Mouse (Mus musculus) midbrain, embryonic 11.5 days (tissue): ENCODE measurements around the gene Nostrin. TPM values are rescaled to one million over a fixed set of nuclear protein-coding genes. Genes with fewer than 3 reads are reported as not detected.

ENCODE experiments used
- ATAC-seq: fragments of 200-750 bp; cut with Nextera tagmentation; 2 replicates; pipeline ENCODE4 v1.8.0; 2017; ENCODE audit warnings: moderate TSS enrichment, moderate library complexity; ENCODE audit not compliant: low FRiP score
- DNase-seq: peaks from one replicate; pipeline ENCODE4 v3.0.0; 2015; ENCODE audit warnings: low spot score; ENCODE audit errors: missing footprints
- H3K27ac ChIP-seq: fragments of 300-500 bp; sonication (generic); 2 replicates; pipeline ENCODE4 v1.5.1; 2014; ENCODE audit warnings: low read depth, low read length
- H3K27me3 ChIP-seq: fragments of 300-500 bp; sonication (generic); 2 replicates; pipeline ENCODE4 v1.6.1; 2014; ENCODE audit warnings: mild to moderate bottlenecking, low read length, moderate library complexity, mixed read lengths; ENCODE audit not compliant: control insufficient read depth, insufficient read depth
- H3K36me3 ChIP-seq: fragments of 300-500 bp; sonication (generic); 2 replicates; pipeline ENCODE4 v1.6.1; 2014; ENCODE audit warnings: mild to moderate bottlenecking, low read length, moderate library complexity, mixed read lengths; ENCODE audit not compliant: control insufficient read depth, insufficient read depth
- H3K4me1 ChIP-seq: fragments of 300-500 bp; sonication (generic); 2 replicates; pipeline ENCODE4 v1.6.1; 2014; ENCODE audit warnings: low read length; ENCODE audit not compliant: control insufficient read depth, insufficient read depth
- H3K4me2 ChIP-seq: fragments of 300-500 bp; sonication (generic); 2 replicates; pipeline ENCODE4 v1.6.1; 2014; ENCODE audit warnings: mild to moderate bottlenecking, moderate library complexity
- H3K4me3 ChIP-seq: fragments of 300-500 bp; sonication (generic); 2 replicates; pipeline ENCODE4 v1.5.1; 2014; ENCODE audit warnings: low read depth, low read length
- H3K9ac ChIP-seq: fragments of 300-500 bp; sonication (generic); 2 replicates; pipeline ENCODE4 v1.6.1; 2014; ENCODE audit warnings: low read length
- H3K9me3 ChIP-seq: fragments of 300-500 bp; sonication (generic); 2 replicates; pipeline ENCODE4 v1.6.1; 2016; ENCODE audit warnings: low read length; ENCODE audit not compliant: control insufficient read depth
- WGBS: fragments of 180-500 bp; shearing (Covaris S2); extraction: QIAGEN DNeasy Blood & Tissue Kit; methylation state at CpG from one replicate; pipeline ENCODE4 v1.1.7; 2014; 5-methylcytosine and 5-hydroxymethylcytosine counted together
- polyA plus RNA-seq: library from polyadenylated mRNA; unstranded; fragments of >200 nt; fragmentation: Nextera tagmentation; extraction: Ambion mirVana; gene quantifications from 2 replicates; pipeline ENCODE4 v1.2.1, GENCODE M21; 2014

Gene Nostrin
- polyA plus RNA-seq, 1 experiment from 2014 or later = 1.2 TPM

DNA sequence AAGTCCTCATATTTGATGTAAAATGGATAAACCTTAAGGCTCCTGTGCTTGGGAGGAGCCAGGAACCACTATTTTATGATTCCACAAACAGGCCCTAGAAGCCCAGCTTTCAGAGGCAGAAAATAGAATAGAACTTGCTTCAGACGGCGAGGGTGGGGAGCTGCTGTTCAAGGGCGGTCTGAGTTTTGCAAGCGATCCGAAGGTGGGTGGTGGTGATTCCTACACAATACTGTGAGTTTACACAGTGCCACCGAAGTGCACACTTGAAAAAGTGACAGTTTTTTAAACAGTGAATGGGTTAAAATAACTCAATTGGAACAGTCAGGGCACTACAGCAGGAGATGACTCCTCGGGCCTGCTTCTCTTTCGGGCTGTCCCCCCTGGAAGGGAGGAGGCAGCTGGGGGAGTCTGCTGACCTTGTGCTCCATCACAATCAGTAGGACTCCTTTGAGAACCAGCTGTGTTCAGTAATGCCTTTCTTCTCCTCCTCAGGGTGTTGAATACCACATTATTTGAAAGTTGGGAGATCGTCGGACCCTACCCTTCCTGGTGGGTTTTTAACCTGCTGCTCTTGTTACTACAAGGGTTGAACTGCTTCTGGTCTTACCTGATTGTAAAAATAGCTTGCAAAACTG is 31.0 kb upstream of the Nostrin start:
- no peak for DNase-seq

DNA sequence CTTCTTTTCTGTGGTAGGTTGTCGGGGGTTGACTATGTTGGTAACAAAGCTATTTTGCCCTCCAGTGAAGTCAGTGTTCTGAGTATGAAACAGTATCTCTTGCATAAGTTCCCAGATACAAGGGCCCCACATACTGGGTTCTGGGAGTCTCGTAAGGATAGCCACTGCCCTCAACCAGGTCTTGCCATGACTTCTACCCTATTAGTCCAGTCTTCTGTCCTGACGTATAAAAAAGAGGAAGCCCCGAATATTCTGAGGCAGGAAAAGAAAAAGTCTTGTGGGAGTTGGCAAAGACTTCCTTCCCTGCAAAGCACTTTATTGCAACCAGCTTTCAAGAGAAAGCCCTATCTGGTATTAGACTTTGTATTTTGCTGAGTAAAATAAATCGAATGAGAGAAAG is 26.4 kb upstream of the Nostrin start:
- DNase-seq (no peak), ATAC-seq (no peak)
- Histone ChIP-seq H3K4me2 (no peak overlapping the region), H3K36me3 (no peaks in the 10 kb centered on the region), H3K9me3 (no peaks in the 10 kb centered on the region), H3K27me3 (no peaks in the 10 kb centered on the region), H3K4me3 (no peak overlapping the region), H3K9ac (no peak overlapping the region), H3K4me1 (no peaks in the 10 kb centered on the region; the same call in 1 of the 2 replicates), H3K27ac (no peak overlapping the region)
- 87% methylated on average over 5 of the region's 5 CpGs for WGBS

More for the DNA sequence above, 31.0 kb upstream of the Nostrin start:
- H3K4me1 ChIP-seq = no peaks in the 10 kb centered on the region; the same call in 1 of the 2 replicates
- no peaks in the 10 kb centered on the region for H3K36me3 ChIP-seq
- H3K4me2 ChIP-seq = no peak overlapping the region
- no peaks in the 10 kb centered on the region for H3K9me3 ChIP-seq
- H3K9ac ChIP-seq = no peak overlapping the region
- no peak overlapping the region for H3K27ac ChIP-seq
- 50% methylated on average over 10 of the region's 10 CpGs for WGBS
- no peaks in the 10 kb centered on the region for H3K27me3 ChIP-seq
- no peak overlapping the region for H3K4me3 ChIP-seq
- no peak for ATAC-seq

DNA sequence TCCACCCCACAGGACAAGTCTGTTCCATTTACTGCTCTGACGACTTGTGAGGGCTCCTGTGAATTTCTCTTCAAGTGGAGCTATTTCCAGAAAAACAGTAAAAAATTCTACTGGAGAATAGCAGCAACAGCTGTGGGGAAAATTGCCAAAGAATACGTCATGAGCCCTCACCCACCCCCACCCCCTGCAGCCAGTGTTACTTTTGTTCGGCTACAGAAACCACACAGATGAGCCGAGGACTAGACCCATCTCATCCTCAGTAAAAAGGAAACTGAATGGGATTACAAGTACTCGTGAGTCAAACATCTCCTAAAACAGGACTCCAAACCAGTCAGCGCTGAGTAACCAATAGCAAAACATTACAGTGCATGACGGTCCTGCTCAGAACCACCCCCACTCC is 25.9 kb upstream of the Nostrin start:
- no peaks in the 10 kb centered on the region for H3K36me3 ChIP-seq
- no peaks in the 10 kb centered on the region for H3K27me3 ChIP-seq
- no peak for ATAC-seq
- no peak for DNase-seq
- H3K9me3 ChIP-seq = no peaks in the 10 kb centered on the region
- WGBS = 75% methylated on average over 7 of the region's 7 CpGs
- H3K4me3 ChIP-seq = no peak overlapping the region
- no peak overlapping the region for H3K9ac ChIP-seq
- H3K4me1 ChIP-seq = no peaks in the 10 kb centered on the region; the same call in 1 of the 2 replicates
- no peak overlapping the region for H3K27ac ChIP-seq
- H3K4me2 ChIP-seq = no peak overlapping the region

DNA sequence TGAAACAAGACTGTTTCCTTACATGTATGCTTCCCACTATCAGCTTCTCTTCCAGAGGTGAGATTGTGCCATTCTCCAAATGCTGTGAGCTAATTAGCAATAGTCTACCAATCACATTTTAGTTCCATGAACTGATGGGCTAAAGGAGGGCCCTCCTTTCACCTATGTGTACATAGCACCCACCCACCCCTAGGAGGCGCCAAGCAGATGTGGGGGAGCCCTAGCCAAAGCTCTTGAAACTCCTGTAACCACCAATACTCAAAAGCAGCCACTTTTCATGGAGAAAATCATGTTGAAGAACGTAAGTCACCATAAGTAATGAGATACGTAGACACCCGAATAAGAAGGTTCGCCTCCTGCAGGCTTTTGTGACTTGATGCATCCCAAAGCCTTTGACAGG is 23.0 kb upstream of the Nostrin start:
- no peak overlapping the region for H3K9ac ChIP-seq
- H3K9me3 ChIP-seq = peaks cover 2% of the 10 kb centered on the region; the same call in 1 of the 2 replicates
- ATAC-seq (no peak), DNase-seq (no peak)
- no peaks in the 10 kb centered on the region for H3K27me3 ChIP-seq
- no peak overlapping the region for H3K4me3 ChIP-seq
- no peak overlapping the region for H3K4me2 ChIP-seq
- H3K4me1 ChIP-seq = no peaks in the 10 kb centered on the region
- H3K27ac ChIP-seq = no peak overlapping the region
- H3K36me3 ChIP-seq = peaks cover 3% of the 10 kb centered on the region; the same call in 1 of the 2 replicates
- 89% methylated on average over 5 of the region's 5 CpGs for WGBS

DNA sequence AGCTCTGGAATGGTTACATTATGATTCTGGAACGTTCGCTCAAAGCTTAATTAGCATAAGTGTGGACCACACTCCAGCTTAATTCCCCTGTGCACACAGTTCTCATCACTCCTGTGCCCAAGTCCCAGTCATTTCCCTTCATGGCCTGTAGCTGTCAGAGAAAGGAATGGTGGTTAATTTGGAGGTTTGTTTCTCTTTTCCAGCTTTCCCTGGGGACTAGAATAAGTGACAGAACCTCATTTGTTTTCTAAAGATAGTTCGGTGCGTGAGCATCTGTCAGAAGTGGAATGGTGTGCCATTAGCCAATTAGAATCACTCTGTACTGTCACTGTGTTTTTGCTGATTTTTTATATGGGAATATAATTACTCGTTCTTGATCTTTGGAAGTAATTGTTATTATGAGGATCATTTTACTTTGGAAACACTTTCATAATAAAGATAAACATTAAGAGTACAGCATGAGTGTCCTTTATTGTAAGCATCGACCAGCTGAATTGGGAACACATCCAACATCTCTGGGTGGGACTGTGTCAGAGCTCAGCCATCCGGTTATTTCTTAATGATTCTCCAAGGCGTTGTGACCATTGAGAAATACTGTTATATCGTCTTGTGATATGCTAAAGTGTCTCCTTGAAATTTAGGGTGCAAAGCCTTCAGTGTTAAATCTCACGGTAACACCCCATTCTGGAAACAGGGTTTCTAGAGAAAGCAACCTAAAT is 21.6 kb upstream of the Nostrin start:
- Histone ChIP-seq H3K4me2 (no peak overlapping the region), H3K9ac (no peak overlapping the region), H3K9me3 (peaks cover 2% of the 10 kb centered on the region; the same call in 1 of the 2 replicates), H3K4me3 (no peak overlapping the region), H3K4me1 (no peaks in the 10 kb centered on the region), H3K27me3 (no peaks in the 10 kb centered on the region), H3K36me3 (peaks cover 3% of the 10 kb centered on the region; the same call in 1 of the 2 replicates), H3K27ac (no peak overlapping the region)
- ATAC-seq (no peak), DNase-seq (no peak)
- WGBS = 92% methylated on average over 10 of the region's 10 CpGs

DNA sequence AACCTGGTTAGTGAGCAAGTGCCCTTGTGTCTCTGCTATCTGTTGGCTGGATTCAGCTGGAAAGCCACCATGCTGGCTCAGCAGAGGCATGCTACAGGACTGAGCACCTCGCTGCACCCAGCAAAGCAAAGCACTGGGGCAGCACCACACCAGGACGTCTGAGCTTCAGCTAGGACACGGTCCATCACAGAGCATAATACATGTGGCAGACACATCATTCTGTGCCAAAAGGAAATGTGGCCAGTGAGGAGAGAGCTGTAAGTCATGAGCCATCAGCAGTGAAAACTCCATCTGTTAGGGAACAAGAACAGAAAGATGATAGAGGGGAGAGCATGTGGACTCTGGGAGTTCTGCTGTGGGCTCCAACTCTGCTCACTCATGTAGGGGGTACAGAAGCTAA is 19.7 kb upstream of the Nostrin start:
- H3K4me2 ChIP-seq = no peak overlapping the region
- ATAC-seq (no peak), DNase-seq (no peak)
- peaks cover 2% of the 10 kb centered on the region; the same call in 1 of the 2 replicates for H3K9me3 ChIP-seq
- WGBS = 90% methylated on average over 3 of the region's 3 CpGs
- no peaks in the 10 kb centered on the region for H3K27me3 ChIP-seq
- H3K9ac ChIP-seq = no peak overlapping the region
- H3K27ac ChIP-seq = no peak overlapping the region
- peaks cover 3% of the 10 kb centered on the region; the same call in 1 of the 2 replicates for H3K36me3 ChIP-seq
- H3K4me3 ChIP-seq = no peak overlapping the region
- no peaks in the 10 kb centered on the region for H3K4me1 ChIP-seq

DNA sequence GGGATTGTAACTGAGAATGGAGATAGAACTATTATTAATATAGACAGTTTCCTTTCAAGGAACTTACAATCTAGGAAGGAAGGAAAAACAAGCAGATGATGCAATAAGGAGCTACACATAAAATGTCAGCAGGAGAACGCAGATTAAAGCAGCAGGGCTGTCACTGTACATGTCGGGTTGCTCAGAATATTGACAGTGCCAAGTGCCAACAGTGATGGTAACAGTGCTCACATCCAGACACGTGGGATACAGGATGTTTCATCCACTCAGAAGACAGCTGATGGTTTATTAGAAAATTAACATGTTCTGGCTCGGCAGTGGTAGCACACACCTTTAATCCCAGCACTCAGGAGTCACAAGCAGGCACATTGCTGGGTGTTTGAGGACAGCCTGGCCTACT is 18.8 kb upstream of the Nostrin start:
- Histone ChIP-seq H3K9ac (no peak overlapping the region), H3K36me3 (peaks cover 3% of the 10 kb centered on the region; the same call in 1 of the 2 replicates), H3K4me2 (no peak overlapping the region), H3K4me3 (no peak overlapping the region), H3K27ac (no peak overlapping the region), H3K9me3 (peaks cover 2% of the 10 kb centered on the region; the same call in 1 of the 2 replicates), H3K4me1 (no peaks in the 10 kb centered on the region), H3K27me3 (no peaks in the 10 kb centered on the region)
- WGBS = 86% methylated on average over 4 of the region's 4 CpGs
- no peak for DNase-seq
- ATAC-seq = no peak

DNA sequence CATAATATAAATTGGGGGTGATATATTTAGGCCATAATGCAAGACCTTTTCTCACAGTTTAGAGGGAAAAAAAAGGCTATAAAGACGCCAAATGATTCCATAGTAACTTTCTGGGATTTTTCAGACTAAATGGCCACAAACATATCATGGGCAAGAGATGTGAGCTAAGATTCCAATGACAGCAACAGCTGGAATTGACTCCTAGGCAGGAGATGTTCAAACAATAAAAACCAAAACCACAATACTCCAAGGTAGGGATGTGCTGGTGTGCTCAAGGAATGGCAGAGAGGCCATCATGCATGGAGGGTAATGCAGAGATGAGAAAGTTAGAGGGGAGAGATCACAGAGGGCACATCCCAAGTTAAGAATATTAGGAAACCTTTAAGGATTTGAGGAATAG is 16.6 kb upstream of the Nostrin start:
- H3K4me1 ChIP-seq = no peaks in the 10 kb centered on the region
- H3K4me3 ChIP-seq = no peak overlapping the region
- ATAC-seq = no peak
- peaks cover 2% of the 10 kb centered on the region; the same call in 1 of the 2 replicates for H3K9me3 ChIP-seq
- 83% methylated on average over 1 of the region's 1 CpGs for WGBS
- no peak for DNase-seq
- no peak overlapping the region for H3K4me2 ChIP-seq
- peaks cover 3% of the 10 kb centered on the region; the same call in 1 of the 2 replicates for H3K36me3 ChIP-seq
- H3K9ac ChIP-seq = no peak overlapping the region
- no peaks in the 10 kb centered on the region for H3K27me3 ChIP-seq
- no peak overlapping the region for H3K27ac ChIP-seq

DNA sequence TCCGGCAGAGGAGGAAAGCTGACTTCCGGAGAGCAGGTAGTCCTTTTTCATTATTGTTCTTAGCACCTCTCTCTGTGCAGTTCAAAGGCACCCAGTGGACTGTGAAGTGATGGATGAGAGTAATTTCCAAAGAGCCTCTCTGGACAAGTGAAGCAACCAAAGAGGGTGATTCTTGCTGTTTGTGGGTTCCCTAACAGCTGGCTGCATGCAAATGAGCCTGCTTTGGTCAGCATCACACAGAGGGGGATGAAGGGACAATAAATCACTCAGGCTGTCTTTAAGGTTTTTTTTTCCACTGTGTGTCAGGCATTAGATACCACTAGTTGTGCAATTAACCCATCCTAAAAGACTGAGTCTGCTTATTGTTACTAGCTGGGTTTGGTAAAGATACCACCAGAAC is 15.9 kb upstream of the Nostrin start:
- Histone ChIP-seq H3K27me3 (no peaks in the 10 kb centered on the region), H3K9ac (no peak overlapping the region), H3K4me1 (no peaks in the 10 kb centered on the region), H3K4me2 (no peak overlapping the region), H3K36me3 (peaks cover 3% of the 10 kb centered on the region; the same call in 1 of the 2 replicates), H3K27ac (no peak overlapping the region), H3K9me3 (peaks cover 2% of the 10 kb centered on the region; the same call in 1 of the 2 replicates), H3K4me3 (no peak overlapping the region)
- ATAC-seq (no peak), DNase-seq (no peak)
- WGBS = 68% methylated on average over 2 of the region's 2 CpGs
